Mouse (Mus musculus): ENCODE results near the gene Hcn1.

DNA sequence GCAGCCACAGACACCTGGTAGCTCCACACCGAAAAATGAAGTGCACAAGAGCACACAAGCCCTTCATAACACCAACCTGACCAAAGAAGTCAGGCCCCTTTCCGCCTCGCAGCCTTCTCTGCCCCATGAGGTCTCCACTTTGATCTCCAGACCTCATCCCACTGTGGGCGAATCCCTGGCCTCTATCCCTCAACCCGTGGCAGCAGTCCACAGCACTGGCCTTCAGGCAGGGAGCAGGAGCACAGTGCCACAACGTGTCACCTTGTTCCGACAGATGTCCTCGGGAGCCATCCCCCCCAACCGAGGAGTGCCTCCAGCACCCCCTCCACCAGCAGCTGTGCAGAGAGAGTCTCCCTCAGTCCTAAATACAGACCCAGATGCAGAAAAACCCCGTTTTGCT is 373.7 kb downstream of the Hcn1 start:
- TF ChIP-seq CTCF (IDR thresholded peaks at IDR 0.05) (no peak), POLR2A (IDR thresholded peaks at IDR 0.05; ENCODE audit: insufficient read depth, low read depth, low read length) (no peak), EP300 (IDR thresholded peaks at IDR 0.05; ENCODE audit: insufficient read depth, low read depth, low read length) (no peak)
